Comparison of ENCODE assay signal across 10 mouse cellular contexts in the genomic region with DNA sequence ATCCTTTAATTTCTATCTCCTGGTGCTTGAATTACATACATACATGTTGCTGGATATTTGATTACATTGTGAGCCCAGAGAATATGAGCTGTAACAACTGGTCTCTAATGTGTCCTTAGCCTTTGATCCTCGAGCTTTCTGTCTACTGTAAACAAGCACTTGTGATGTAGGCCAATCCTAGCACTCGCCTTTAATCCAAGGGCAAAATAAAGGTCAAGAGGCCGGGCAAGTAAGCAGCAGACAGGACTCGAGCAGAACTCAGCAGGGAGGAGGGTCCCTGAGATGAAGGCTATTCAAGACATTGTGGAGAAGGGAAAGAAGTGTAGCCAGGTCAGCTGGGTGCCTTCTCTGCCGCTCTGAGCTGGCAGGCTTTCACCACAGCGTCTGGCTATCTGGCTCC. TPM values are rescaled to one million over a fixed set of nuclear protein-coding genes. Genes with fewer than 3 reads are reported as not detected.
DNase-seq lines count a peak whose midpoint lies in the region; ATAC-seq and TF ChIP-seq lines count a peak whose summit lies in the region.
"Had no signal": no experiment of that assay in that cellular context is flagged by ENCODE, and none has a peak within 500 bp of the region (broad histone marks: within the 10 kb centered on the region; RNA-seq: fewer than 3 reads in every experiment).

No protein-coding gene starts in this region.

- peak overlapping the region; percentile 83 for H3K27ac ChIP-seq in kidney, adult 2 months (ENCODE audit: insufficient read depth, low read depth, low read length)
- H3K27ac ChIP-seq in stomach, postnatal 0 days (replicated peaks), result no peak overlapping the region
- no peak overlapping the region for H3K27ac ChIP-seq in liver, postnatal 0 days (ENCODE audit: low read depth)
- H3K27ac ChIP-seq in midbrain, embryonic 15.5 days, result no peak overlapping the region

- DNase-seq in cerebellum, postnatal 25 days, result peak; percentile 7 to 11
- DNase-seq in cerebellum, adult 9-10 months, result no peak
- peak; percentile 25 for DNase-seq in retina, postnatal 1 day
- DNase-seq in retina, embryonic 14.5 days (ENCODE audit: low spot score), result no peak
- peak; percentile 73 for DNase-seq in kidney, adult 2 months
- DNase-seq in stomach, postnatal 0 days (ENCODE audit: low spot score), result no peak
- DNase-seq in liver, postnatal 0 days, result no peak
- DNase-seq: gastrocnemius, postnatal 25 days; thymus, postnatal 36 days had no signal

- H3K9ac ChIP-seq in stomach, postnatal 0 days (ENCODE audit: low read length), result no peak overlapping the region
- no peak overlapping the region for H3K9ac ChIP-seq in liver, postnatal 0 days (replicated peaks)
- no peak overlapping the region for H3K9ac ChIP-seq in midbrain, embryonic 15.5 days

- no peak for TF ChIP-seq POLR2A in kidney, adult 2 months (IDR thresholded peaks at IDR 0.05; ENCODE audit: low read depth, low read length)

- WGBS in kidney, adult 2 months, result 31% methylated on average over 6 of the region's 6 CpGs
- 37% methylated on average over 6 of the region's 6 CpGs for WGBS in stomach, postnatal 0 days
- 64% methylated on average over 6 of the region's 6 CpGs for WGBS in liver, postnatal 0 days (ENCODE audit: insufficient replicate concordance)
- 15% methylated on average over 6 of the region's 6 CpGs for WGBS in midbrain, embryonic 15.5 days

- no peak for TF ChIP-seq EP300 in stomach, postnatal 0 days (optimal IDR thresholded peaks at IDR 0.05)
- no peak for TF ChIP-seq EP300 in liver, postnatal 0 days (IDR thresholded peaks at IDR 0.05; ENCODE audit: low read depth)

- H3K4me2 ChIP-seq in stomach, postnatal 0 days (replicated peaks; ENCODE audit: low read depth), result no peak overlapping the region
- no peak overlapping the region for H3K4me2 ChIP-seq in liver, postnatal 0 days (ENCODE audit: low read depth, low read length)
- H3K4me2 ChIP-seq in midbrain, embryonic 15.5 days, result no peak overlapping the region

- no peak for TF ChIP-seq CTCF in kidney, adult 2 months (conservative IDR thresholded peaks at IDR 0.05; ENCODE audit: insufficient read depth, insufficient read length, low read depth, low read length)
- TF ChIP-seq CTCF in stomach, postnatal 0 days (IDR thresholded peaks at IDR 0.05; ENCODE audit: low read depth), result no peak
- TF ChIP-seq CTCF in liver, postnatal 0 days (IDR thresholded peaks at IDR 0.05; ENCODE audit: low read depth), result no peak

- peaks cover 14% of the 10 kb centered on the region for H3K4me1 ChIP-seq in kidney, adult 2 months (ENCODE audit: control insufficient read depth, insufficient read depth, low read length)
- H3K4me1 ChIP-seq in stomach, postnatal 0 days (replicated peaks; ENCODE audit: control insufficient read depth, insufficient read depth), result peaks cover 2% of the 10 kb centered on the region; the same call in 1 of the 2 replicates
- peaks cover 10% of the 10 kb centered on the region for H3K4me1 ChIP-seq in liver, postnatal 0 days (ENCODE audit: insufficient read depth)
- peaks cover 14% of the 10 kb centered on the region for H3K4me1 ChIP-seq in midbrain, embryonic 15.5 days

- no peaks in the 10 kb centered on the region for H3K27me3 ChIP-seq in kidney, adult 2 months (replicated peaks; ENCODE audit: control insufficient read depth, insufficient read depth, low read length)
- no peaks in the 10 kb centered on the region for H3K27me3 ChIP-seq in stomach, postnatal 0 days (ENCODE audit: control insufficient read depth, insufficient read depth, low read length)
- no peaks in the 10 kb centered on the region for H3K27me3 ChIP-seq in liver, postnatal 0 days (ENCODE audit: insufficient read depth, low read length)
- H3K27me3 ChIP-seq in midbrain, embryonic 15.5 days (replicated peaks), result no peaks in the 10 kb centered on the region

- no peak overlapping the region for H3K4me3 ChIP-seq in kidney, adult 2 months (ENCODE audit: insufficient read depth, low read depth, low read length)
- no peak overlapping the region for H3K4me3 ChIP-seq in stomach, postnatal 0 days (ENCODE audit: low read depth, low read length)
- H3K4me3 ChIP-seq in liver, postnatal 0 days (ENCODE audit: low read depth, low read length), result no peak overlapping the region
- no peak overlapping the region for H3K4me3 ChIP-seq in midbrain, embryonic 15.5 days

- H3K36me3 ChIP-seq in kidney, adult 2 months (ENCODE audit: control insufficient read depth, insufficient read depth, low read length), result no peaks in the 10 kb centered on the region
- no peaks in the 10 kb centered on the region for H3K36me3 ChIP-seq in stomach, postnatal 0 days (ENCODE audit: control insufficient read depth, insufficient read depth, low read length)
- no peaks in the 10 kb centered on the region for H3K36me3 ChIP-seq in liver, postnatal 0 days (replicated peaks; ENCODE audit: insufficient read depth, low read length)
- H3K36me3 ChIP-seq in midbrain, embryonic 15.5 days (replicated peaks), result no peaks in the 10 kb centered on the region

- H3K9me3 ChIP-seq in stomach, postnatal 0 days (ENCODE audit: control insufficient read depth, low read length), result no peaks in the 10 kb centered on the region
- H3K9me3 ChIP-seq in liver, postnatal 0 days (ENCODE audit: low read length), result no peaks in the 10 kb centered on the region
- H3K9me3 ChIP-seq in midbrain, embryonic 15.5 days, result no peaks in the 10 kb centered on the region

- ATAC-seq in stomach, postnatal 0 days (ENCODE audit: low FRiP score, low TSS enrichment), result no peak
- no peak for ATAC-seq in liver, postnatal 0 days
- ATAC-seq in midbrain, embryonic 15.5 days (replicated peaks), result no peak

RNA-seq across cellular contexts. Expression of a gene that starts 4.8 kb away (rescaled TPM):
- 17.3 and 18.8 TPM in 2 replicates for polyA plus RNA-seq in kidney, adult 2 months (2012; rRNA removed)
- polyA plus RNA-seq in stomach, postnatal 0 days (2015; fragmentation: Nextera tagmentation; extraction: Ambion mirVana), result 4.3 and 5.6 TPM in 2 replicates
- polyA plus RNA-seq in liver, postnatal 0 days (2015; fragmentation: Nextera tagmentation; extraction: Ambion mirVana), result 2.2 and 2.5 TPM in 2 replicates
- 11.1 and 11.5 TPM in 2 replicates for polyA plus RNA-seq in midbrain, embryonic 15.5 days (2015; fragmentation: Nextera tagmentation; extraction: Ambion mirVana)

Comparison
In these comparisons a context has a peak if more than half of its experiments do, and no peak if none do; other contexts are left out.
1. DNase-seq: peak in cerebellum, postnatal 25 days (2 of 2), retina, postnatal 1 day (single experiment) and kidney, adult 2 months (single experiment); none in cerebellum, adult 9-10 months (single experiment), retina, embryonic 14.5 days (single experiment), stomach, postnatal 0 days (single experiment) and liver, postnatal 0 days (single experiment).